Mouse (Mus musculus) gastrocnemius, adult 18-20 months (tissue): ENCODE results near the gene Gad1. TPM values are rescaled to one million over a fixed set of nuclear protein-coding genes. Genes with fewer than 3 reads are reported as not detected.

Experiments
- DNase-seq: peaks from one replicate; pipeline ENCODE4 v3.0.0; 2021; ENCODE audit warnings: low spot score
- total RNA-seq, 2 experiments: library from RNA; stranded (reverse); gene quantifications; 2 replicates each; pipeline ENCODE4 v1.2.3; 2021

The Gad1 gene
- total RNA-seq, 2 experiments from 2014 or later, result 0.12 TPM; not detected in 1

- DNase-seq, result no peak
Measured at GRCm38 (mm10) chr2:70564646-70565315, 11.9 kb downstream of the Gad1 start.

GRCm38 (mm10) chr2:70565651-70566602 is 13.1 kb downstream of the Gad1 start:
- DNase-seq, result no peak

- DNase-seq, result no peak
Measured at GRCm38 (mm10) chr2:70566603-70566981, 13.7 kb downstream of the Gad1 start.

GRCm38 (mm10) chr2:70567071-70567681 is 14.3 kb downstream of the Gad1 start:
- no peak for DNase-seq

- DNase-seq, result no peak
Measured at GRCm38 (mm10) chr2:70567682-70568077, 14.8 kb downstream of the Gad1 start.

GRCm38 (mm10) chr2:70568198-70568941 is 15.5 kb downstream of the Gad1 start:
- no peak for DNase-seq

GRCm38 (mm10) chr2:70571698-70572097 is 18.8 kb downstream of the Gad1 start:
- no peak for DNase-seq

GRCm38 (mm10) chr2:70572251-70572650 is 19.4 kb downstream of the Gad1 start:
- DNase-seq, result no peak

- no peak for DNase-seq
Measured at GRCm38 (mm10) chr2:70573544-70574210, 20.8 kb downstream of the Gad1 start.

GRCm38 (mm10) chr2:70588200-70588599 is 35.3 kb downstream of the Gad1 start:
- DNase-seq, result no peak

GRCm38 (mm10) chr2:70592432-70592831 is 39.6 kb downstream of the Gad1 start:
- DNase-seq, result no peak

- DNase-seq, result no peak
Measured at GRCm38 (mm10) chr2:70593670-70594069, 40.8 kb downstream of the Gad1 start.

- DNase-seq, result no peak
Measured at GRCm38 (mm10) chr2:70595896-70596295, 43.0 kb downstream of the Gad1 start.

- no peak for DNase-seq
Measured at GRCm38 (mm10) chr2:70609769-70610168, 56.9 kb downstream of the Gad1 start.

- DNase-seq, result no peak
Measured at GRCm38 (mm10) chr2:70614745-70615351, 62.0 kb downstream of the Gad1 start.

GRCm38 (mm10) chr2:70616076-70616475 is 63.2 kb downstream of the Gad1 start:
- DNase-seq, result no peak

GRCm38 (mm10) chr2:70616617-70617016 is 63.7 kb downstream of the Gad1 start:
- no peak for DNase-seq

- no peak for DNase-seq
Measured at GRCm38 (mm10) chr2:70619232-70619835, 66.5 kb downstream of the Gad1 start.

- DNase-seq, result no peak
Measured at GRCm38 (mm10) chr2:70620225-70620624, 67.4 kb downstream of the Gad1 start.

- no peak for DNase-seq
Measured at GRCm38 (mm10) chr2:70622244-70622643, 69.4 kb downstream of the Gad1 start.
